8 mouse cellular contexts compared by ENCODE assay signal in the genomic region with DNA sequence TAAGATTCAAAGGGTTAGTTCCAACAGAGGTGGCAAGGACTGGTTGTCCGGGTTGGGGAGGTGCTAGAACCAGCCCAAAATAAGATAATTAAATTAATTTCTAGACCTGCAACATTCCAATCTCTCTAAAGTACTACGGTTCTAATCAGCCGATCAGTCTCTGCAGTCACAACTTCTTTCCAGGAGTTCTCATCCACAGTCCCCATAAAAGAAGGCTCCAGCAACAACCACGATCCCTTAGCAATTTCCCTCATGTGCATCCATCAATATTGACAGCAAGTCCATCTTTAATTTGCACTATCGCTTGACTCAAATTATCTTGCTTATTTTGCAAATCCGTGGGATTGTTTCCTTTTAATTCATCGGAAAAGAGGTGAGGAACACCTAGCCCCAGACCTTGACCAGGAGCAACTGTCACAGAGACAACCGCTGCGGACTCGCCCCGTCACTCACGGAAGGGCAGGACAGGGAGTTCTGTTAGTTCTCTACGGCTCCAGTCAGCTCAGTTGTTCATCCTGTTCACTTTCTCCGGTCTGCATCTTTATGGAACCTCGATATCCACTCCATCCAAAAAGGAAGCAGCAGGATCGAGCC. TPM values are rescaled to one million over a fixed set of nuclear protein-coding genes. Genes with fewer than 3 reads are reported as not detected.
A peak's percentile ranks its signal among the peaks of the same experiment; 100 is the strongest.
DNase-seq lines count a peak whose midpoint lies in the region; ATAC-seq and TF ChIP-seq lines count a peak whose summit lies in the region.

No protein-coding gene starts in this region.

- ATAC-seq in lung, embryonic 16.5 days (ENCODE audit: low read depth): peak; percentile 39
- ATAC-seq in erythroblast, adult 5-6 weeks (replicated peaks; ENCODE audit: low FRiP score, poor library complexity, severe bottlenecking): peak; percentile 70
- no peak; the same call in 1 of the 2 replicates for ATAC-seq in limb, embryonic 15.5 days (ENCODE audit: insufficient number of reproducible peaks, low FRiP score, low TSS enrichment, low read depth)

- peak overlapping the region; percentile 90 for H3K4me3 ChIP-seq in lung, embryonic 16.5 days (ENCODE audit: low read length)
- peak overlapping the region; percentile 86 for H3K4me3 ChIP-seq in limb, embryonic 15.5 days
- H3K4me3 ChIP-seq in small intestine, adult 2 months (ENCODE audit: low read depth, low read length): peak overlapping the region; percentile 94

- DNase-seq in lung, postnatal 36 days: no peak
- DNase-seq in c-Kit-positive CD71-positive TER-119-positive erythroid progenitor cells, embryonic 14.5 days (ENCODE audit: low spot score): no peak
- no peak for DNase-seq in frontal cortex, postnatal 14 days (ENCODE audit: low spot score in 2 of 2)
- DNase-seq in adrenal gland, postnatal 14 days: no peak

- no peaks in the 10 kb centered on the region for H3K9me3 ChIP-seq in lung, embryonic 16.5 days (ENCODE audit: control insufficient read depth, low read length)
- no peaks in the 10 kb centered on the region for H3K9me3 ChIP-seq in limb, embryonic 15.5 days

- H3K4me2 ChIP-seq in lung, embryonic 16.5 days (ENCODE audit: low read depth, low read length): peak overlapping the region; percentile 82
- peak overlapping the region; percentile 68 for H3K4me2 ChIP-seq in limb, embryonic 15.5 days

- H3K9ac ChIP-seq in lung, embryonic 16.5 days (ENCODE audit: low read length): peak overlapping the region; percentile 96
- peak overlapping the region; percentile 95 for H3K9ac ChIP-seq in limb, embryonic 15.5 days

- H3K27ac ChIP-seq in lung, embryonic 16.5 days (ENCODE audit: low read length): no peak overlapping the region
- peak overlapping the region; percentile 47 for H3K27ac ChIP-seq in limb, embryonic 15.5 days
- H3K27ac ChIP-seq in small intestine, adult 2 months (ENCODE audit: insufficient read depth, low read depth, low read length): peak overlapping the region; percentile 86

- no peaks in the 10 kb centered on the region for H3K27me3 ChIP-seq in lung, embryonic 16.5 days (ENCODE audit: control insufficient read depth, insufficient read depth, low read depth, low read length)
- H3K27me3 ChIP-seq in limb, embryonic 15.5 days: no peaks in the 10 kb centered on the region
- no peaks in the 10 kb centered on the region for H3K27me3 ChIP-seq in small intestine, adult 2 months (ENCODE audit: control insufficient read depth, insufficient read depth, low read length)

- 0 out of 2 replicates have a peak, but pooled peaks cover 2% of the 10 kb centered on the region for H3K36me3 ChIP-seq in lung, embryonic 16.5 days (ENCODE audit: control insufficient read depth, insufficient read depth, low read length)
- H3K36me3 ChIP-seq in limb, embryonic 15.5 days: peaks cover 3% of the 10 kb centered on the region
- H3K36me3 ChIP-seq in small intestine, adult 2 months (ENCODE audit: control insufficient read depth, insufficient read depth, low read length): peaks cover 7% of the 10 kb centered on the region

- H3K4me1 ChIP-seq in lung, embryonic 16.5 days (replicated peaks; ENCODE audit: control insufficient read depth, insufficient read depth, low read length): peaks cover 6% of the 10 kb centered on the region
- H3K4me1 ChIP-seq in limb, embryonic 15.5 days: peaks cover 8% of the 10 kb centered on the region; the same call in 1 of the 2 replicates
- H3K4me1 ChIP-seq in small intestine, adult 2 months (ENCODE audit: control insufficient read depth, insufficient read depth, insufficient read length, low read length): peaks cover 5% of the 10 kb centered on the region; the same call in 1 of the 2 replicates

- no peak for TF ChIP-seq POLR2A in small intestine, adult 2 months (IDR thresholded peaks at IDR 0.05; ENCODE audit: low read depth, low read length)

- no peak for TF ChIP-seq CTCF in small intestine, adult 2 months (IDR thresholded peaks at IDR 0.05; ENCODE audit: extremely low read depth, insufficient read length, insufficient replicate concordance, low read depth, low read length)

- 13% methylated on average over 16 of the region's 16 CpGs for WGBS in lung, embryonic 16.5 days
- 13% methylated on average over 16 of the region's 16 CpGs for WGBS in limb, embryonic 15.5 days
- 6% methylated on average over 16 of the region's 16 CpGs for WGBS in small intestine, adult 2 months

RNA-seq across cellular contexts. Expression of a gene that starts 0.4 kb away (rescaled TPM):
- 35.0 and 37.6 TPM in 2 replicates for polyA plus RNA-seq in lung, embryonic 16.5 days (2015; fragmentation: Nextera tagmentation; extraction: Ambion mirVana)
- 0.96 and 4.6 TPM in 2 replicates for total RNA-seq in erythroblast, adult 5-6 weeks (2015; ENCODE audit: low replicate concordance)
- total RNA-seq in erythroblast, adult 5-6 weeks (2017; ENCODE audit: low replicate concordance): 6.4 and 12.3 TPM in 2 replicates
- 35.4 and 35.8 TPM in 2 replicates for polyA plus RNA-seq in limb, embryonic 15.5 days (2015; fragmentation: Nextera tagmentation; extraction: Ambion mirVana)
- 1.4 and 2.5 TPM in 2 replicates for polyA plus RNA-seq in small intestine, adult 2 months (2012; rRNA removed)
- total RNA-seq in adrenal gland, postnatal 14 days (2021): 50.0 and 51.9 TPM in 2 replicates

RNA-seq across cellular contexts. Expression of a gene that starts 12.4 kb away (rescaled TPM):
- polyA plus RNA-seq in lung, embryonic 16.5 days (2015; fragmentation: Nextera tagmentation; extraction: Ambion mirVana): 16.4 and 18.1 TPM in 2 replicates
- 1.3 TPM in 1 of 2 replicates, not detected in the other for total RNA-seq in erythroblast, adult 5-6 weeks (2015; ENCODE audit: low replicate concordance)
- 0.85 and 1.5 TPM in 2 replicates for total RNA-seq in erythroblast, adult 5-6 weeks (2017; ENCODE audit: low replicate concordance)
- 18.3 and 19.4 TPM in 2 replicates for polyA plus RNA-seq in limb, embryonic 15.5 days (2015; fragmentation: Nextera tagmentation; extraction: Ambion mirVana)
- polyA plus RNA-seq in small intestine, adult 2 months (2012; rRNA removed): 13.3 and 52.2 TPM in 2 replicates
- total RNA-seq in adrenal gland, postnatal 14 days (2021): 15.3 and 38.6 TPM in 2 replicates

Comparison
In these comparisons a context has a peak if more than half of its experiments do, and no peak if none do; other contexts are left out.
1. RNA of a gene that starts 0.4 kb away (polyA plus RNA-seq): 35.0 to 37.6 TPM in lung, embryonic 16.5 days and 35.4 to 35.8 TPM in limb, embryonic 15.5 days; 1.4 to 2.5 TPM in small intestine, adult 2 months; every median in the first group is over 10 times any median in the second.
2. Peak in every context shown above with its lines, with median percentiles within 50 percentile points of each other: H3K4me3 ChIP-seq.